Mouse (Mus musculus): ENCODE measurements around the gene Tmem132c. TPM values are rescaled to one million over a fixed set of nuclear protein-coding genes. Genes with fewer than 3 reads are reported as not detected.
A peak's percentile ranks its signal among the peaks of the same experiment; 100 is the strongest.
"Not testable (repeated sequence)": the region's sequence is repeated elsewhere in the genome, so short reads cannot be mapped to it uniquely, and the experiment has no call there.

The Tmem132c gene
- total RNA-seq, 2 experiments from 2014 or later: 6.5 to 6.6 TPM

GRCm38 (mm10) chr5:127324645-127325044 lies 83.0 kb downstream of the Tmem132c start:
- intact Hi-C loops (cut with DNase I): no loop called here
- no peak for DNase-seq (ENCODE audit: low spot score in 2 of 2)

GRCm38 (mm10) chr5:127336048-127336907 lies 94.7 kb downstream of the Tmem132c start:
- DNase-seq (ENCODE audit: low spot score in 2 of 2): peak; percentile 34 to 36
- intact Hi-C loops (cut with DNase I): loop anchor here (5.0 kb wide), 1 partner anchor 99 kb away; no protein-coding TSS in a partner anchor

GRCm38 (mm10) chr5:127336908-127337265 lies 95.3 kb downstream of the Tmem132c start:
- intact Hi-C loops (cut with DNase I): loop anchor here (5.0 kb wide), 1 partner anchor 100 kb away; no protein-coding TSS in a partner anchor

GRCm38 (mm10) chr5:127339016-127339435 lies 97.4 kb downstream of the Tmem132c start:
- DNase-seq (ENCODE audit: low spot score in 2 of 2): no peak
- intact Hi-C loops (cut with DNase I): loop anchor here (5.0 kb wide), 1 partner anchor 102 kb away; no protein-coding TSS in a partner anchor

More at GRCm38 (mm10) chr5:127336908-127337265, 95.3 kb downstream of the Tmem132c start:
- no peak for DNase-seq (ENCODE audit: low spot score in 2 of 2)

- intact Hi-C loops (cut with DNase I): no loop called here
- DNase-seq (ENCODE audit: low spot score in 2 of 2): no peak
These were observed 99.5 kb downstream of the Tmem132c start for GRCm38 (mm10) chr5:127341158-127341557.

- intact Hi-C loops (cut with DNase I): no loop called here
- DNase-seq (ENCODE audit: low spot score in 2 of 2): no peak
These were observed 103.1 kb downstream of the Tmem132c start for GRCm38 (mm10) chr5:127344721-127345120.

- intact Hi-C loops (cut with DNase I): no loop called here
- DNase-seq (ENCODE audit: low spot score in 2 of 2): no peak
These were observed 104.8 kb downstream of the Tmem132c start for GRCm38 (mm10) chr5:127346364-127346763.

GRCm38 (mm10) chr5:127347053-127347748 lies 105.6 kb downstream of the Tmem132c start:
- no peak for DNase-seq (ENCODE audit: low spot score in 2 of 2)
- intact Hi-C loops (cut with DNase I): no loop called here

- no peak for DNase-seq (ENCODE audit: low spot score in 2 of 2)
- intact Hi-C loops (cut with DNase I): loop anchor here (10.0 kb wide), 1 partner anchor 135 kb away; no protein-coding TSS in a partner anchor
These were observed 107.8 kb downstream of the Tmem132c start for GRCm38 (mm10) chr5:127349221-127350065.

- peak in 1 of 2 experiments; percentile 27 for DNase-seq (ENCODE audit: low spot score in 2 of 2)
- intact Hi-C loops (cut with DNase I): loop anchor here (10.0 kb wide), 1 partner anchor 132 kb away; no protein-coding TSS in a partner anchor
These were observed 111.4 kb downstream of the Tmem132c start for GRCm38 (mm10) chr5:127353002-127353401.

- no peak for DNase-seq (ENCODE audit: low spot score in 2 of 2)
- intact Hi-C loops (cut with DNase I): loop anchor here (10.0 kb wide), 1 partner anchor 129 kb away; no protein-coding TSS in a partner anchor
These were observed 114.2 kb downstream of the Tmem132c start for GRCm38 (mm10) chr5:127355836-127356235.

- DNase-seq (ENCODE audit: low spot score in 2 of 2): not testable (repeated sequence)
- intact Hi-C loops (cut with DNase I): loop anchor here (10.0 kb wide), 1 partner anchor 127 kb away; no protein-coding TSS in a partner anchor
These were observed 116.3 kb downstream of the Tmem132c start for GRCm38 (mm10) chr5:127357878-127358277.

GRCm38 (mm10) chr5:127361145-127361544 lies 119.5 kb downstream of the Tmem132c start:
- DNase-seq (ENCODE audit: low spot score in 2 of 2): no peak
- intact Hi-C loops (cut with DNase I): no loop called here

GRCm38 (mm10) chr5:127365061-127365460 lies 123.5 kb downstream of the Tmem132c start:
- DNase-seq (ENCODE audit: low spot score in 2 of 2): no peak
- intact Hi-C loops (cut with DNase I): no loop called here

- DNase-seq (ENCODE audit: low spot score in 2 of 2): no peak
- intact Hi-C loops (cut with DNase I): no loop called here
These were observed 126.6 kb downstream of the Tmem132c start for GRCm38 (mm10) chr5:127368191-127368590.

- no peak for DNase-seq (ENCODE audit: low spot score in 2 of 2)
- intact Hi-C loops (cut with DNase I): no loop called here
These were observed 128.2 kb downstream of the Tmem132c start for GRCm38 (mm10) chr5:127369812-127370211.

- peak; percentile 44 to 62 for DNase-seq (ENCODE audit: low spot score in 2 of 2)
- intact Hi-C loops (cut with DNase I): no loop called here
These were observed 128.9 kb downstream of the Tmem132c start for GRCm38 (mm10) chr5:127370503-127370902.

GRCm38 (mm10) chr5:127374251-127374650 lies 132.6 kb downstream of the Tmem132c start:
- DNase-seq (ENCODE audit: low spot score in 2 of 2): peak; percentile 44 to 85
- intact Hi-C loops (cut with DNase I): no loop called here

GRCm38 (mm10) chr5:127375654-127376053 lies 134.0 kb downstream of the Tmem132c start:
- intact Hi-C loops (cut with DNase I): no loop called here
- no peak for DNase-seq (ENCODE audit: low spot score in 2 of 2)
